Mouse (Mus musculus): ENCODE measurements around the gene Las1l.

DNA sequence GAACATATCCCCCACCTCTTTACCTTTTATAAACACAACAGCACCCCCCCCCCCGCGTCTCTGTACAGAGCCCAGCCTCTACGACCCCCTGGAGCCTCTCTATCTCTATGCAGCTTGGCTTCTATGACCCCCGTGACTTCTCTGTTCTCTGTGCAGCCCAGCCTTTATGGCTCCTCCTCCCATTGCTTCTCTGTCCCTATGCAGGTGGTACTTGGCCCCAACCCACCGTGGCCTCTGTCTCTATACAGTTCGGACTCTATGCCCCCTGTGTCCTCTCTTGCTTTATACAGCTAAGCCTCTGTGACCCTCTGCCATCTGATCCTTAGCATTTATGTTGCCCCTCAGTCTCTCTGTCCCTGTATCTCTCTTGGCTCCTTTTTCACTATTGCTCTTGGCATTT is 12.4 kb upstream of the Las1l start:
- TF ChIP-seq MYOG (IDR thresholded peaks at IDR 0.05; ENCODE audit: control insufficient read depth, extremely low read depth, insufficient read length) (no peak), CTCF (IDR thresholded peaks at IDR 0.05; ENCODE audit: control insufficient read depth, insufficient read depth, insufficient read length) (no peak), MYOD1 (IDR thresholded peaks at IDR 0.05; ENCODE audit: control insufficient read depth, insufficient read length, low read depth) (no peak)

Data from C2C12 (cell line).